Mouse (Mus musculus) spleen, postnatal 36 days (tissue): Measurements from ENCODE around the gene Lrrc57.

Source experiments
- DNase-seq, 2 experiments: peaks; one replicate each; pipeline ENCODE4 v3.0.0; 2022; ENCODE audit warnings: low spot score in 2 of 2, mixed read lengths in 1 of 2

The Lrrc57 gene

DNA sequence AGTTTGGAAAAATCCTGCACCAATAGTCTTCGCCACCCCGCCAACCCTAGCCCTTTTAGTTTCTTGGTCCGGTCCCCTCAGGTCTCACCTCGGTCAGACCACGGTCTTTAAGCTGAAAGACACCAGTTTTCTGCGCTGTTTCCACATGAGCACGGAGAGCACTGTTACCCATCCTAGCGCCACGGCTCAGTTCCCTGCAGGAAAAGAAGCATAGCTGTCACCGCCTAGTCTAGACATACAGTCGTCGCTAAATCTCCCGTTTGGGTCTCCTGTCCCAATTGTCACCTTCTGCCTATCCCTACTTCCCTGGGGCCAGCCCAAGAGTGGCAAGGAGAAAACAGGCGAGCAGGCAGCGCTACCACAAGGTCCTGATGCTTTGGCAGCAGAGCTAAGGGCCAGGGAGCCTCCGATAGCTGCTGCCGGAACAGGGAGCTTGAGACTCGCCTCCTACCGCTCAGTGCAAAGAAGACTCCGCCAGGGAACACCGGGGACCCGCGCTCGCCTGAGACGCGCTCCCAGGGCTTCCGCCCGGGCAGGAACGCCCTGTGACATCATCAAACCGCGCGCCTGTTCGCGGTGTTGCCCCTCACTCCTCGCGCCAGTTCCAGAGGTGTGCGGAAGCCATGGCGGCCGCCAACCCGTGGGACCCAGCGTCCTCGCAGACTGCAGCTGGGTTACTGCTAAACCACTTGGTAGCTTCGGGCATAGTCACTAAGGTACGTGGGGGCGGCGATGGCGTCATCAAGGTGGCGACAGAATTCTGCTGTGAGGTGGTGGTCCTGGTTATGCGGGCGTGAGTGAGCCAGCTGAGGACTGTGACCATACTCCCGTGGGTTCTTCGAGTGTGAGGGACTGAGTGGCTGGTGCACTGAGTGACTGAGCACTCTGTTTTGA is at the start of gene Lrrc57, which contains the start of gene Haus2:
Lrrc57 (minus strand) TSS at position 691 of the 894 bp plus-strand sequence.
Haus2 (plus strand) TSS at position 554 of the 894 bp plus-strand sequence.
- DNase-seq, result peak; percentile 87

DNA sequence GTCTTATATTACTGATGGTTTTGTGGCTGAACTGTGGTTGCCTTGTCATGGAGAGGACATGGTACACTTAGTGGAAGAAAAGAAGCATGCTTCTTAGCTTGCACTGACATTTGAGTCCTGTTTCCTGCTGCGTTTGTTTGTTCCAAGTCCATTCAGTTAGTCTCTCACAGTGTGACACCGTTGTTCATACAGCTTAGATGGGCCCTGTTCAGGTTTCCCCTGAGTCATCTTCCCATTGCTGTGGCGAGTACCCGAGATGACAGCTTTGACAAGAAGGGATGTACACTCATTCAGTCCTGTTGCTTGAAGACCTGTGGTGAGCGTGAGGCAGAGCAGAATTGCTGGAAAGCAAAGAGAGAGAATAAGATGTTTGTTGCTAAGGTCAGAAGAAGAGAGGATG is 49.2 kb upstream of the Lrrc57 start:
- DNase-seq, result no peak

DNA sequence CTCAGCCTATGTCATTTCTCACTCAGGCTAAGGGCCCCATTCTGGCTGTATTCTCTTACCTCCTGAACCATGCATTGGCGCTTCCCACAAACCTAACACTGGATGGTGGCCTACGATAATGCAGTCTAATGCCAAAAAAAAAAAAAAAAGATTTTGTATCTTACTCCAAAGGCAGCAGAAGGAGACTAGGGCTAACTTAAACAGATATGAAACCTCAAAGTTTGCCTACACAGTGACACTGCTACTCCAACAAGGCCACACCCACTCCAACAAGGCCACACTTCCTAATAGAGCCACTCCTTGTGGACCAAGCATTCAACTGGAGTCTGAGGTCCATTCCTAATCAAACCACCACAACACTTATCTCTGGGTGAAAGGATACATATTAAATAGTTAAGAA is 47.4 kb upstream of the Lrrc57 start:
- no peak for DNase-seq

DNA sequence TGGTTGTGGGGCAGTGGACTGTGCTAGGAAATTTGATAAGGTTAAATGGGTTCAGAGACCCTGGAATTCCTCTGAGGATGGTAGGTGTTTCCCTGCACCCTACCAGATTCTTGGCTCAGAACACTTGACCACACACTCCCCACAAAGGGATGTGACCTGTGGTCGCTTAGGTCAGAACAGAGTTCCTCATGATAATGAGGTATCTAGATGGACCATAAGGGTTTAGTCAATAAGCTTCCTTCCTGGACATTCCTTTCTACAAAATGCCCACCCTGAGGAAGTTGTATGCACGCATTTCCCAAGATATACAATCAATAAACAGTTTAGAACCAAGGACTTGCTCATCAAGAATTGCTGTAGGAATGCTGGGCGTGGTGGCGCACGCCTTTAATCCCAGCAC is 46.6 kb upstream of the Lrrc57 start:
- no peak for DNase-seq

DNA sequence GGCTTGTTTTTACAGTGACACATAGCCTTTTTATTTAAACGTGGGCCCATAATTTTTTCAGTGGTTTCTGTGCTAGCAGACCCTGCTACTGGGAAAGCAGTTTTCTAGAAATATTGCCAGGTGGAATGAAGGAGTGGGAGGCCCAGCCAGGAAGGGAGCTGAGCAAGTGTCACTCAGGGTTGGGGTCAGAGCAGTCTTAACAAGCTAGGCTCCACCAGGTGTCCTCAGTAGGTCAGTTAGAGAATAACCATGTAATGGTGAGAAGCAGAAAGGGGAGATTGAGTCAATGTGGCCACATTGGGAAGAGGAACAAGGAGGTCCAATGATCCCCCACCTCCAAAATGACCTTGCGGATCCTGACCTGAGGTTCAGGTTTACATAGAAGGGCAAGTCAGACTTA is 45.4 kb upstream of the Lrrc57 start:
- no peak for DNase-seq

DNA sequence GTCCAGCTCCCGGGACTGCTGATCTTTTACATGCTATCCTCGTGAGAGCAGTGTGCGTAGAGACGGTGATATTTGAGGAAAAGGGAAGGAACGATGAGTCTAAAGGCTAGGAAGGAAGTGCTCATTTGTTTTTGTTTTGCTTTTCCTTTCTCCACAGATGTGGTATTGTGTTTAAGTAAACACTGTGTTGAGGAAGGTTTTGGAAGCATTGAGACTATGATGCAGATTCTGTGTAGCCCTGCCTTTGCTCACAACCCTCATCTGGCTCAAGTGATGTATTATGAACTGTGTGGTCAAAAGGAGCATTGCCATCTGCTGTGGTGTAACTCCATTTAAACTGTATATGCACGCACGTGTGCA is 43.6 kb upstream of the Lrrc57 start:
- DNase-seq, result no peak

DNA sequence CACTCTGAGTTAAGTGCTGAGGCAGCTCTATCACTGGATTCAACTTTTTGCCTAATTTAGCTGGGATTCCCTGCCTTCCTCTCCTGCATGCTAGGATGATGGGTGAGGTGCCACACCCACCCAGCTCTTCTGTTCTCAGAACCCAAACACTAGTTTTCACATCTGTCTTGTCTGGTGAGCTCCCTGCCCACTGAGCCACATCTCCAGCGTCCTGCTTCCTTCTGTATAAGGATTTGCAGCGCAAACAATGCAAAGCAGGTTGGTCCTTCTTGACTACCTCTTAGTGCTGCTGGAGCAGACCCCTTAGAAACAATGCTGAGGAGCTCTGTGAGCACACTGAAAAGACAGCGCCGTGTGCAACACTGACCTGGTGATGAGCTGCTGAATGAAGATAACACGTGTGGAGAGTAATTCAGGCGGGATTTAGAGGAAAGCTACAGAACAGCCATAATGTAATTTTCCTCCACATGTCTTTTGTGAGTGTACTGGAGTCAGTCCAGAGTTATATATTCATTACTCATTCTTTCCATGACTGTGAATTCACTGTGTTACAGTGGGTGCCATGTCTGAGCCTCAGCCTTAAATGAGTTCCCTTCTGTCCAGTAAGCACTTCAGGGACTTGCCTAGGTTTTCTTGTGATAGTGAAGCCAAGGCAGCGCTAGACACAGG is 43.1 kb upstream of the Lrrc57 start:
- DNase-seq, result no peak

DNA sequence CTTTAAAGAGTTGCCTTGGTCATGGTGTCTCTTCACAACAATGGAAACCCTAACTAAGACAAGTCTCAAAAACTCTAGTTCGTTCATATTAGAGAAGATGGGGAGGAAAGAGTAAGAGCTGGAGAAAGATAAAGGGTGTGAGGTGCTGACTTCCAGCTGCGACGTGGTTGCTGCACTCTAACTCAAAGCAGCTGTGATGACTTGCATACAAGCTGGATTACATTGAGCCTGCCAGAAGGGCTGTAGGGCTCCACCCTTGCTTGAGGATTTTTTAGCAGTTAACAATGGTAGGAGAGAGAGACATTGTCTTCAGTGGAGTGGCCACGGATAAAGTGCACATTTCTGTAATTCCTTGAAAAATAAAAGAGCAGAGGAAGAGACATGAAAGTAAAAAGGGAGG is 37.5 kb upstream of the Lrrc57 start:
- no peak for DNase-seq

DNA sequence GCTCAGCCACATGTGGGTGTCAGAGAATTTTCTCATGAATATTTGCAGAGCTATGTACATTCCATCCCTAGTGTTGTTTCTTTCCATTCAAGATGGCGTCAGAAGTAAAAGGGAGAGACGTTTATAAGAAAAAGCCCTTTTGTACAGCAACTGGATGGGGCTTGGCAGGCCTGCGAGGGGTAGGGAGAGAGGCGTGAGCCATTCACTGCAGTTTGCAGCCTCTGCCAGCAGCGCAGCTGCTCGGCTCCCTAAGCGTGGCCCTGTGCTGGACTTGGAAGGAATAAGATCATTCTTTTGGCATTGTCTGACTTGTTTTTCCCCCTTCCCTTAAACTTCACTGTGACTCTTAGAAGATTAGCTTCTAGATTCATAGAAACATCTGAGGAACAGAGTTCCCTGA is 34.5 kb upstream of the Lrrc57 start:
- no peak for DNase-seq

DNA sequence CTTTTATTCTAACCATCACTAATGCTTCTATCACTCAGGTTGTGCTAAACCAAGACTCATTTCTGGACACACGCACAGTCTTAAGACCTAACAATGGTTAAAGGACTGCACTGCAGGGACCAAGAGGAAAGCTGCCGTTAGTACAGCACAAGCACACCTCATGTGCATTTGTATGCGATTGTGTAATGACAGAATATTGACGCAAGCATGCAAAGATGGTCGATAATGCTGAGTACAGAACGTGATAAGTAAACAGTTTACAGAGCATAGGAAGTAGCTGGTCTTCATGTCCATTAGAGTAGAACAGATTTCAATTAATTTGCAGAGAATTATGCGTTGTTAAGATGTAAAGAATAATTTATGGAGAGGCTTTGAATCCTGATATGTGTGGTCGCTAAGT is 31.5 kb upstream of the Lrrc57 start:
- no peak for DNase-seq

DNA sequence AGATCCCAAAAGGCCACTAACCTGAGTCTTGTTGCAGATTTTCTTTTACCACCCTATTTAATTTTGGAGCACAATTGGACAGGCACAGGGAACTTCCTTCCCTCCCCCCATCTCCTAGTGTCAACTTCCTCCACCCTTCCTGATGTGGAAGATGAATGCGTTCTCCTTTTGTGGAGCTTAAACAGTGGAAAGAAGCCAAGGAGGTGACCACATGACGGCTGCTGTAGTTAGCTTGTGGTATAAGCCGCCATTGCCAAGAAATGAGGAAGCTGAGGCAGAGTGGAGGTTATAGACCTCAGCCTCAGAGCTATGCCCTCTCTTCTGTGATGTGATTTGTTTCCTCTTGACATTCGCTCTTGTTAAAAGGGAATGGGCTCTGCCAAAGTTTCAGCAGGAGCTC is 22.6 kb upstream of the Lrrc57 start:
- DNase-seq, result peak; percentile 29 to 42

DNA sequence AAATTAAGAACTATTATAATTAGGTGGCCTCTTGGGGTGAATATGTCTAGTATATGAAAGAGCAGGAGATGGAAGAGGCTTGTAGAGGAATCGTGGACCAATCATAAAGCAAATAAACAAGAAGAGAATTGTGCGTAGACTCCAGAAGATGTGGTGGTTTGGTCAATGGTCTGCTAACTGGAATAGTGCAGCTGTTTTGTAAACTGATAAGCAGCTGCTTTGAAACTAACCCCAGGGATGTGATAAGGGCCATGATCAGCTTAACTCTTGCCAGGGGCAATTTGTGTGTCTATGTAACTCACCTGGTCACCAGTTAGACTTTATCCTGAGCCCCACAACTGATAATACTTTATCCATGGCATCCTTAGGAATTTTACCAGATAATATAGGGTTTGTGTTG is 22.2 kb upstream of the Lrrc57 start:
- no peak for DNase-seq

DNA sequence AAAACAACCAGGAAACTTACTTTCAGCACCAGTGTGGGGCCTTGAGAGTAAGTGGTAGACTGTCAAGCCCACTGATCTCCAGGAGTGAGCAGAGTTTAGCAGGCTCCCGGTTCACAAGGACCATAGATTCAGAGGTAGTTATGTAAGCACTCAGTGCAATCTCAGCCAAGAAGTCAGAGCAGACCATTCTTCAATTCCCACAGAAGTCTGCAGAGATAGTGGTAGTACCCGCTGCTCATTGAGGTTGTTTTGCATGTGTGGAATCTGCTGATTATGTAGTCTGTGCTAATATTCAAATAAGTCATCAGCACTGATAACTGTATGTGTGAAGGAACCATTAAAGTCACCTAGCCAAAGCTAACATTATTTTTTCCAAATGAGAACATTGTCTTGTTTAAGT is 21.3 kb upstream of the Lrrc57 start:
- no peak for DNase-seq

DNA sequence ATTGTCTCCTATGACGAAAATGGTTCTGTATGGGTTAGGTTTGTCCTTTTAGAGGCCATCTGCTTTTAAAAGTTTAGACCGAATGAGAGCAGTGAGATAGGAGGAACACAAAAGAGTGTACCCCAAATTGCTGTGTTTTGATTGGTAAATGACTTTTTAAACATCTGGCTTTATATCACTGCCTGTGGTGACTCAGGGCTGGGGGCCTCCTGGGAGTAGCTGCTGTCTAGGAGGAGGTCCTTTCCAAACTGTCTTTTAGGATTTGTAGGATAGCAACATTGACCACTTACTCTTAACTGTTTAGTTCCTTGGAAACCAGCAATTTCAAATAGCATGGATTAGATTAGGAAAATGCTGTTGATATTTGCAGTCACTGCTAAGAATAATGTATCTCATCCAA is 20.9 kb upstream of the Lrrc57 start:
- no peak for DNase-seq

DNA sequence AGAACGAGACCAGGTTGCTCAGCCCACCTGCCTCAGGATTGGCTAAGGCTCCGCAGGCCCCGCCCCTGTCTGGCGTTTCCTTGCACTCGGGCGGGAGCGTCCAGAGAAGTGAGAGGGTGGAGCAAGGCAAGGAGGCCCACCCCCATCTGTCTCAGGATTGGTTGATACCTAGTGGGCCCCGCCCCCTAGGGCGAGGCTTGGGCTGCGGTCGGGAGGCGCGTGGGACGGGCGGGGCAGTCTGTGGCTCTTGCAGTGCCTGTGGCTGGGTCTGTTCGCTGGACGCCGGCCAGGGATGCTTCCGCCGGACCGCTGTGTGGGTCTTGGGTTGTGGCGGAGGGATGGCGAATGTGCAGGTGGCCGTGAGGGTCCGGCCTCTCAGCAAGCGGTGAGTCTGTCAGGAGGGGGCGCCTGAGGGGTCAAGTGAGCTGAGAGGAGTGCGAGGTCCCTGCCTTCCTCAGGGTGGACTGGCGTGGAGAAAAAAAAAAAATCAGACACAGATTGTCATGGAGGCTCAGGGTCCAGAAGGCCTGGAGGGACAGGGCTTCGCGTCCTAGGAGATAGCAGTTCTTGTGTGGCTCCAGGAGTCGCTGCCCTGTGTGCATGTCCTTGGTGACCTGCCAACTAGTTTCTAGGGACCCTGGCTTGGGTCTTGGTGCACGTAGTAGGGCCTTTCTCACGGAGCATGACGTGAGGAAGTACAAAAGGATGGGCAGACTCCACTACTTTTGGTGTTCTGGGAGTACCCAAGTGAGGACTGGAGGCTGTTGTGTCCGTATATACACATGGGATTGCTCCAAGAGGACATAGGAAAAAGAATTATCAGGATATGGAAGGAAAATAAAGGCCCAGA is 19.8 kb upstream of the Lrrc57 start, which contains the start of gene Stard9:
Stard9 (plus strand) TSS at position 236 of the 850 bp plus-strand sequence.
- DNase-seq, result peak; percentile 99

DNA sequence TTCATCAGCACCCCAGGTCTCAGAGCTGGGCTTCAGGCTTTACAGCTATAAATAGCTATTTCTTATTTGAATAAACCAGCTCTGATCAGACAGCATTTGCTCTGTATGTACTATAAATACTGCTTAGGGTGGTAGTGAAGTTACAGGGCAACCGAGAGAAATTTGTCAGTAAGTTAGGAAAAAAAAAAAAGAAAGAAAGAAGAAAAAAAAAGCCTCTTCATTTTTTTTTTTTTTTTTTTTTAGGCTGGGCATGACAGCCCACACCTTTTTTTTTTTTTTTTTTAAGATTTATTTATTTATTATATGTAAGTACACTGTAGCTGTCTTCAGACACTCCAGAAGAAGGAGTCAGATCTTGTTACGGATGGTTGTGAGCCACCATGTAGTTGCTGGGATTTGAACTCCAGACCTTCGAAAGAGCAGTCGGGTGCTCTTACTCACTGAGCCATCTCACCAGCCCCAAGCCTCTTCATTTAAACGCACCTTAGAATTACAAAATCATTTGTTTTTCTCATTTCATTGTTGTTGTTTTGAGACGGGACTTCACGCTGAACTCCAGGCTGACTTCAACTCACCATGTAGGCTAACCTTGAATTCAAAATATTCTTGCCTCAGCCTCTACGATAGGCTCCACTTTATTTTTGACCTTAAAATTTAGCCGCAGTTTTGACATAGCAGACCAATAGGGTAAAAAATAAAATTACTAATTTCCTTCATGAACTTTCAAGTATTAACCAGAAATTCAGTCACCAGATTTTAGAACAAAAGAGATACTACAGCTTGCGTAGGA is 19.0 kb upstream of the Lrrc57 start:
- no peak for DNase-seq

DNA sequence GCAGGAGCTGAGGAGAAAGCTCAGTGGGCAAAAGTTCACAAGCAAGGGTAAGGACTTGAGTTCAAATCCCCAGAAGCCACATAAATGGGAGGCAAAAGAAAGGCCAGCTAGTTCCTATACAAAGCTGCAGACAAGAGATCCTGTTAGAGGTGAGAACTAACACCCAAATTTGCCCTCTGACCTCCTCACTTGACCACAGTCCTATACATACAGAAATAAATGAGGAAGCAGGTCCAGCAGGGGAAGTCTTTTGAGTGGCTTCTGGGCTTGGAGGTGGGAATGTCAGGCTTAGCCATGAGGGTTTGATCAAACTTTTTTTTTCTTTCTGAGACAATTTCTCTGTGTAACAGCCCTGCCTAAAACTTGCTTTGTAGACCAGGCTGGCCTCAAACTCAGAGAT is 13.6 kb upstream of the Lrrc57 start:
- no peak for DNase-seq

DNA sequence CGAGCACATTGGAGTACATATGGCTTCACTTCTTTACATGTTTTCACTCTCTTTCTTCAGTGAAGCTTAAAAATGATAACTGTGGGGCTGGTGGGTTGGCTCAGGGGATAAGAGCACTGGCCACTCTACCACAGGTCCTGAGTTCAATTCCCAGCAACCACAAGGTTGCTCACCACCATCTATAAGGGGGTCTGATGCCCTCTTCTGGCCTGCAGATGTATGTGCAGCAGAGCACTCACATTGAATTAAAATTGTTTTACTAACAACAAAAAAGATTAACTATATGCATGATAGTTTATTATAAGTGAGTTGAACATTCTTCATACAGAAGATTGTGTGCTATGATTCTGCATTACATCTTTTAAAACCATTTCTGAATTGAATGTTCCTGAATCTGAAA is 10.2 kb upstream of the Lrrc57 start:
- no peak for DNase-seq

DNA sequence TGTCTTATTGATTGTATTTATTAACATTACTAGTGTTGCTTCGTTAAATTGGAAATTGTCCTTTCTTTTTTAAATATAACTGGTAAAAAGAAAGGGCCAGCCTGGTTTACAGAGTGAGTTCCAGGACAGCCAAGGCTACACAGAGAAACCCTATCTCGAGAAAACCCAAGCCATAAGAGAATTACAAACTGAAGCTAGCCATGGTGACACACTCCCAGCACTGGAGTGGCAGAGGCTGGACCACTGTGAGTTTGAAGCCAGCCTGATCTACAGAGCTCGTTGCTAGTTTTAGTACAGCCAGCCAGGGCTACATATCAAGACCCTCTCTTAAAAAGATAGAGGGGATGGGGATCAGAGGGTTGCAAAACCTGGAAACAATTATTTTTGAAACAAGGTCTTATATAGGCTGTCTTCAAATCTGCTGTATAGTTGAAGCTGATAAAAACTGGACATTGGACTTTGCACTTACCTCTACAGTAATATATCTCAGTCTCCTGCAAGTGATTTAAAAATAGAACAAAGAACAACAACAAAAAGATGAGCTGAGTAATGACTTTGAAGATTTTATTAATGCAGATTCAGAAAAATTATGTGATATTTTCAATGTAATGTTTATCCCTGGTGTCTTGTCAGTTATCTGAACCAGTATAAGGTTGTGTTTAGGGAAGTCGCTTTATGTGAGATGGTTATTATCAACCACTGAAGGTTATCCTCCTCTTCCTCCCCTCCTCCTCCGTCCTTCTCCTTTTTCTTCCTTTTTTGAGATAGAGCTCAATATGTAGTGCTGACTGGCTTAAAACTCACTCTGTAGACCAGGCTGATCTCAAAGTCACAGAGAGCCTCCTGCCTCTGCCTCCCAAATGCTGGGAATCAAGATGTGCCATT is 7.2 kb upstream of the Lrrc57 start:
- no peak for DNase-seq

DNA sequence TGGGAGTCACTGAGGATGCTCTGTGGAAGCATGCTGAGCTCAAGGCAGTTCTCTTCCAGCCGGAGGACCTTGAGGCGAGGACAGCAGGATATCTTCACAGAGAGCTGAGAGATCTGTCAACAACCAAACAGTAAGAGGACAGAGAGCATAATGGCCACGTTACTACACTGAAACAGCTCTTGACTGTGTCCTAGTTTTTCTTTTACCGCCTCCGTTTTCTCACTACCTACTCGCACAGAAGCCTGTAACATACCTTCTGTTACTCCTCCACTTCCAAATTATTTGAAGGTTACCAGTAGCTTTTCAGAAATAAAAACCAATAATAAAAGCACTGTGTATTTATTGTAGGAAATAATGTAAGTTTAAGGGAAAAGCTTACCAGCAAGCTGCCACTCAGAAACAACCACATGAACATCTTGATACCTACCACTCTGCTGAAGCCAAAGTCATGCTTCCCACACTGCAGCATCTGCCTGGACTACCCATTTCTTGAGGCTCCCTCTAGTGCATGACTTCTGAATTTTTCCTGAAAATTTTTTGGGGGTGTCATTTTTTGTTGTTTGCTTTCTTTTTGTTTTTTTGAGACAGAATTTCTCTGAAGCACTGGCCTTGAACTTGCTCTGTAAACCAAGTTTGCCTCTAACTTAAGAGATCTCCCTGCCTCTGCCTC is 3.2 kb downstream of the Lrrc57 start:
- DNase-seq, result no peak
